Mouse (Mus musculus) CD4-positive, CD25-positive, alpha-beta regulatory T cell, adult 4 months (primary cell): ENCODE measurements around the gene Sept6. TPM values are rescaled to one million over a fixed set of nuclear protein-coding genes. Genes with fewer than 3 reads are reported as not detected.

Experiments
- ATAC-seq: one replicate; pipeline ENCODE4 v1.8.0; 2017
- polyA plus RNA-seq, 2 experiments: library from polyadenylated mRNA; unstranded; fragments of 100-300 nt; shearing (Covaris generic); gene quantifications; one replicate each; pipeline ENCODE4 v1.2.1; 2017

Gene Sept6
- 100 to 1,000 TPM; 150 to 159 TPM for polyA plus RNA-seq

GRCm38 (mm10) chrX:36991694-36992093 is at the start of gene Sept6:
TSS of gene Sept6 (minus strand) at chrX:36991794.
- no peak for ATAC-seq

- ATAC-seq = no peak
Observed at GRCm38 (mm10) chrX:37028378-37028777, 36.8 kb upstream of the Sept6 start.

- ATAC-seq = no peak
Observed at GRCm38 (mm10) chrX:37023652-37024309, 32.2 kb upstream of the Sept6 start.

GRCm38 (mm10) chrX:37022690-37023089 is 31.1 kb upstream of the Sept6 start:
- peak; percentile 60 for ATAC-seq

- ATAC-seq = no peak
Observed at GRCm38 (mm10) chrX:37019045-37019444, 27.5 kb upstream of the Sept6 start.

GRCm38 (mm10) chrX:37018150-37018654 is 26.6 kb upstream of the Sept6 start:
- ATAC-seq = no peak

- ATAC-seq = no peak
Observed at GRCm38 (mm10) chrX:37013870-37014269, 22.3 kb upstream of the Sept6 start.

GRCm38 (mm10) chrX:36991039-36991438 is 555 bp downstream of the Sept6 start:
- no peak for ATAC-seq

GRCm38 (mm10) chrX:36989752-36990404 is 1.7 kb downstream of the Sept6 start:
- ATAC-seq = peak; percentile 6

- ATAC-seq = peak; percentile 91
Observed at GRCm38 (mm10) chrX:36989234-36989751, 2.3 kb downstream of the Sept6 start.

GRCm38 (mm10) chrX:36988754-36989153 is 2.8 kb downstream of the Sept6 start:
- no peak for ATAC-seq

GRCm38 (mm10) chrX:36987851-36988250 is 3.7 kb downstream of the Sept6 start:
- ATAC-seq = peak; percentile 18

- ATAC-seq = no peak
Observed at GRCm38 (mm10) chrX:36985041-36985440, 6.6 kb downstream of the Sept6 start.

- peak; percentile 9 for ATAC-seq
Observed at GRCm38 (mm10) chrX:36983654-36984311, 7.8 kb downstream of the Sept6 start.

- ATAC-seq = peak; percentile 10
Observed at GRCm38 (mm10) chrX:36982892-36983653, 8.5 kb downstream of the Sept6 start.

GRCm38 (mm10) chrX:36980563-36981187 is 10.9 kb downstream of the Sept6 start:
- peak; percentile 82 for ATAC-seq

- no peak for ATAC-seq
Observed at GRCm38 (mm10) chrX:36977863-36978262, 13.7 kb downstream of the Sept6 start.

- no peak for ATAC-seq
Observed at GRCm38 (mm10) chrX:36976980-36977379, 14.6 kb downstream of the Sept6 start.

- no peak for ATAC-seq
Observed at GRCm38 (mm10) chrX:36976272-36976671, 15.3 kb downstream of the Sept6 start.

GRCm38 (mm10) chrX:36974905-36975304 is 16.7 kb downstream of the Sept6 start:
- no peak for ATAC-seq

- no peak for ATAC-seq
Observed at GRCm38 (mm10) chrX:36972951-36973471, 18.6 kb downstream of the Sept6 start.

GRCm38 (mm10) chrX:36971156-36971555 is 20.4 kb downstream of the Sept6 start:
- ATAC-seq = no peak
